Mouse (Mus musculus) small intestine, adult 2 months (tissue): Measurements from ENCODE around the gene Plcb4. TPM values are rescaled to one million over a fixed set of nuclear protein-coding genes. Genes with fewer than 3 reads are reported as not detected.

ENCODE experiments used
- H3K27ac ChIP-seq: fragments of 200-500 bp; 2 replicates; pipeline ENCODE4 v1.5.1; 2012; ENCODE audit warnings: low read depth, low read length, control low read depth, inconsistent platforms; ENCODE audit not compliant: insufficient read depth
- H3K27me3 ChIP-seq: fragments of 200-500 bp; 2 replicates; pipeline ENCODE4 v1.6.1; 2012; ENCODE audit warnings: mild to moderate bottlenecking, moderate library complexity, low read length, inconsistent platforms; ENCODE audit not compliant: control insufficient read depth, insufficient read depth
- H3K36me3 ChIP-seq: fragments of 200-500 bp; 2 replicates; pipeline ENCODE4 v1.6.1; 2012; ENCODE audit warnings: mild to moderate bottlenecking, low read length, control low read depth, inconsistent platforms; ENCODE audit not compliant: control insufficient read depth, insufficient read depth
- H3K4me1 ChIP-seq: fragments of 200-500 bp; 2 replicates; pipeline ENCODE4 v1.6.1; 2012; ENCODE audit warnings: low read length, inconsistent platforms, mixed read lengths; ENCODE audit not compliant: control insufficient read depth, insufficient read depth, insufficient read length
- H3K4me3 ChIP-seq: fragments of 200-500 bp; 2 replicates; pipeline ENCODE4 v1.5.1; 2012; ENCODE audit warnings: low read depth, mild to moderate bottlenecking, control low read depth, inconsistent platforms, low read length, moderate library complexity
- CTCF ChIP-seq: fragments of 200-500 bp; IDR thresholded peaks from 2 replicates; pipeline ENCODE4 v1.5.1; 2012; ENCODE audit warnings: low read depth, mild to moderate bottlenecking, control low read depth, inconsistent platforms, low read length, moderate library complexity, mixed read lengths; ENCODE audit not compliant: insufficient replicate concordance, insufficient read length; ENCODE audit errors: extremely low read depth
- POLR2A ChIP-seq: fragments of 200-500 bp; IDR thresholded peaks from 2 replicates; pipeline ENCODE4 v1.6.1; 2012; ENCODE audit warnings: low read depth, mild to moderate bottlenecking, control low read depth, inconsistent platforms, low read length, moderate library complexity
- WGBS: fragments of 180-500 bp; shearing (Covaris S2); methylation state at CpG from one replicate; pipeline ENCODE4 v1.1.7; 2018; 5-methylcytosine and 5-hydroxymethylcytosine counted together
- polyA plus RNA-seq: library from polyadenylated mRNA; depleted of rRNA; stranded (reverse); fragments of >200 nt; gene quantifications from 2 replicates; pipeline ENCODE4 v1.2.3, GENCODE M21; 2012

Plcb4 gene
- polyA plus RNA-seq, 1 experiment: 1.9 TPM

DNA sequence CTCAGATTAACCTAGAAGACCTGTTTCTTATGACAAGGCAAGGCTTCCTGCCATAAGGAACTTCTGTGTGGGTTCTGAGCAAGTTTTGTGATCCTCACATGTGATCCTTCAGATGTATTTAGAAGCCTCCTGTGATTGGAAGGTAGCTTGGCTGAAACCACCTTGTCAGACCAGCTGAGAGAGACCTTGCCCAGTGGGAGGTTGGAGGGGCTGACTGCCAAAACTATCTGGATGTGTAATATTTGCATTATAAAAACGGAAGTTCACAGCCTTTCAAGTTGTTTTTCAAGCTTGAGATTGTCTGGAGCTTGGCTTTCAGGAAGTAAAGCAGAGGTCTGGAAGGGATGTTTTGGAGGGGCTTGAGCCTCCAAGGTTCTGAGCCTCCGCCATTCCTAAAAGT, 169.6 kb downstream of the Plcb4 start:
- Histone ChIP-seq H3K27ac (no peak overlapping the region), H3K27me3 (no peaks in the 10 kb centered on the region), H3K36me3 (no peaks in the 10 kb centered on the region), H3K4me1 (no peaks in the 10 kb centered on the region), H3K4me3 (no peak overlapping the region)
- WGBS: 48% methylated on average over 2 of the region's 2 CpGs
- no peak for TF ChIP-seq POLR2A
- no peak for TF ChIP-seq CTCF

- H3K36me3 ChIP-seq: no peaks in the 10 kb centered on the region
- no peak overlapping the region for H3K4me3 ChIP-seq
- no peaks in the 10 kb centered on the region for H3K4me1 ChIP-seq
- H3K27ac ChIP-seq: no peak overlapping the region
- no peak for TF ChIP-seq POLR2A
- no peak for TF ChIP-seq CTCF
- WGBS: 84% methylated on average over 3 of the region's 3 CpGs
- H3K27me3 ChIP-seq: no peaks in the 10 kb centered on the region
These were observed 174.9 kb downstream of the Plcb4 start for GRCm38 (mm10) chr2:135833743-135834142.

DNA sequence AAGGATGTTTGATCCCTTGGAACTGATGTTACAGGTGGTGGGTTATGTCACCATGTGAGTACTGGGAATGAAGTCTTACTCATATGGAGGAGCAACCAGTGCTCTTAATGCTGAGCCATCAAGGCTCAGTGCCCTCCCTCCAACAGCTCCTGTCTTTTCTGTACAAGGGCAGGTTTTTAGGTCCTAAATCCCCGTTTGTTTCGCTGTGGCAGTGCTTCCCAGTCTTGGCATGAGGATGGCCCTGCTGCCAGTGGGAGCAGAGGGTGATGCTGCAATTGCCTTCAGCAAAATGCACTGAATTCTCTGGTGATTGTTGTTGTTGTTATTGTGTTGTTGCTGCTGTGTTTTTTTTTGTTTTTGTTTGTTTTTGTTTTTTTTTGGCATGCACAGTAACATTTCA, 175.6 kb downstream of the Plcb4 start:
- H3K4me1 ChIP-seq: no peaks in the 10 kb centered on the region
- H3K36me3 ChIP-seq: no peaks in the 10 kb centered on the region
- TF ChIP-seq CTCF (no peak), POLR2A (no peak)
- no peak overlapping the region for H3K27ac ChIP-seq
- no peaks in the 10 kb centered on the region for H3K27me3 ChIP-seq
- H3K4me3 ChIP-seq: no peak overlapping the region
- 85% methylated on average over 2 of the region's 2 CpGs for WGBS

DNA sequence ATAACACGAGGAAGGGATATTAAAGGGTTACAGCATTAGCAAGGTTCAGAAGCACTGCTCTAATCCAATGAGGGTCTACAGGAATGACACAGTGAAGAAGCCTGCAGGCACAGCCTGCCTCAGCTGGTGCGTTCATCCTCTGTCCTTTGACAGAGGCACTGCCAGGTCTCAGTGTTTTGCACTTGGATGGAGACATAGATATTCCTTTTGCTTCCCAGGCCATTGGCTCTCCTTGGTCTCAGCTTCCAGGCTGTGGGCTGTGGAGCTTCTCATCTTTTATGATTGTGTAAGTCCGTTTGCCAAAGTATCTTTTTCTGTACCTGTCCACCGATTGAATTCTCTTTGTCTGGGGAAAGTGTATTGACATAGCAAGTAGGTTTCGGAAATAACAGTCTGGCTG, 177.1 kb downstream of the Plcb4 start:
- TF ChIP-seq POLR2A: no peak
- no peak for TF ChIP-seq CTCF
- 69% methylated on average over 5 of the region's 5 CpGs for WGBS
- Histone ChIP-seq H3K27ac (no peak overlapping the region), H3K36me3 (no peaks in the 10 kb centered on the region), H3K4me3 (no peak overlapping the region), H3K27me3 (no peaks in the 10 kb centered on the region), H3K4me1 (no peaks in the 10 kb centered on the region)

- Histone ChIP-seq H3K27me3 (no peaks in the 10 kb centered on the region), H3K4me1 (no peaks in the 10 kb centered on the region), H3K36me3 (no peaks in the 10 kb centered on the region), H3K4me3 (no peak overlapping the region), H3K27ac (no peak overlapping the region)
- WGBS: 94% methylated on average over 3 of the region's 3 CpGs
- TF ChIP-seq CTCF (no peak), POLR2A (no peak)
These were observed 177.6 kb downstream of the Plcb4 start for GRCm38 (mm10) chr2:135836426-135836825.

- no peak for TF ChIP-seq POLR2A
- TF ChIP-seq CTCF: no peak
- no peaks in the 10 kb centered on the region for H3K27me3 ChIP-seq
- no peak overlapping the region for H3K27ac ChIP-seq
- H3K36me3 ChIP-seq: no peaks in the 10 kb centered on the region
- WGBS: 70% methylated on average over 1 of the region's 1 CpGs
- H3K4me1 ChIP-seq: no peaks in the 10 kb centered on the region
- H3K4me3 ChIP-seq: no peak overlapping the region
These were observed 178.9 kb downstream of the Plcb4 start for GRCm38 (mm10) chr2:135837730-135838129.

- H3K4me1 ChIP-seq: no peaks in the 10 kb centered on the region
- TF ChIP-seq POLR2A: no peak
- no peak for TF ChIP-seq CTCF
- H3K27ac ChIP-seq: no peak overlapping the region
- no peaks in the 10 kb centered on the region for H3K27me3 ChIP-seq
- no peaks in the 10 kb centered on the region for H3K36me3 ChIP-seq
- H3K4me3 ChIP-seq: no peak overlapping the region
These were observed 179.3 kb downstream of the Plcb4 start for GRCm38 (mm10) chr2:135838135-135838534.
